ENCODE assay signal across 17 mouse cellular contexts in the genomic region with DNA sequence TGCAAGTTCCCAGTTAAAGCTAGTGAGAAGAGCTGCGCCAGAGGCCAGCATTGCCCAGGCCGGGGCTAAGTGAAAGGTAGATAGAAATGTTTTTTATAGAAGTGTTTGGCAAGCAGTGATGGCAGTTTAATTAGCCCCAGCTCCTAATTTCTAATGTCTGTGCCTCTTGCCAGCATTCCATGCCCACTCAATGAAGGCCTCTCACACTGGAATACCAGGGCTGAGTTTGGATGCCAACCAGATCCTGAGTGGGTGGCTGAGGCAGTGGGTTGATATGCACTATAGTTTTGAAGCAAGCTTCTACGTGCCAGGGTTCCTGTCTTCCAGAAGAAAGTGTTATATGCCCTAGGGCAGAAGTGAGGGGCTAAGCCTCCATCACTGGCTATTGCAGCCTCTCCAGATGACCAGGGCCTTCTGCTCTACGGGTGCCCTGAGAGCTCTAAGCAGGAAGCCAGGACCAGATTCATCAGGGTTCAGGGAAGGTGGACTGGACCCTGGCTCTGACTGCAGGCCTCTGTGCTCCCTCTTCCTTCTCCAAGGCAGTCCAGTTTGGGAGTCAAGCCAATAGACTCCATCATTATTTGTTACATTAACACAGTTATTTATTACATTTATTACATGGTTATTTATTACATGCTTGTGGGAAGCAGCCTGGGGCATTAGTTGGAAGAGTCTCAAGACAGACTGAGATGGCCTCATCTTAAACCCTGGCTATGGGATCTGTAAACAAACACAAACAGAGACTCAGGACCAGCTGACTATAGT. TPM values are rescaled to one million over a fixed set of nuclear protein-coding genes. Genes with fewer than 3 reads are reported as not detected.
DNase-seq lines count a peak whose midpoint lies in the region; ATAC-seq and TF ChIP-seq lines count a peak whose summit lies in the region.
"Had no signal": no experiment of that assay in that cellular context is flagged by ENCODE, and none has a peak within 500 bp of the region (broad histone marks: within the 10 kb centered on the region; RNA-seq: fewer than 3 reads in every experiment).

No protein-coding gene starts in this region.

- no peak overlapping the region for H3K4me2 ChIP-seq in midbrain, embryonic 11.5 days
- no peak overlapping the region for H3K4me2 ChIP-seq in midbrain, embryonic 13.5 days (replicated peaks)
- H3K4me2 ChIP-seq: limb, embryonic 13.5 days had no signal

- H3K27ac ChIP-seq in heart, adult 2 months, result peak overlapping the region; percentile 23; the same call in 1 of the 2 replicates
- no peak overlapping the region for H3K27ac ChIP-seq in midbrain, embryonic 11.5 days (ENCODE audit: low read depth, low read length)
- H3K27ac ChIP-seq in midbrain, embryonic 13.5 days, result no peak overlapping the region
- H3K27ac ChIP-seq: limb, embryonic 13.5 days had no signal

- TF ChIP-seq EP300 in heart, adult 2 months (IDR thresholded peaks at IDR 0.05; ENCODE audit: insufficient read depth, low read depth, low read length), result no peak

- no peaks in the 10 kb centered on the region for H3K9me3 ChIP-seq in midbrain, embryonic 11.5 days (ENCODE audit: control insufficient read depth, low read length)
- no peaks in the 10 kb centered on the region for H3K9me3 ChIP-seq in midbrain, embryonic 13.5 days
- H3K9me3 ChIP-seq: limb, embryonic 13.5 days had no signal

- no peak for TF ChIP-seq CTCF in heart, adult 2 months (IDR thresholded peaks at IDR 0.05)

- DNase-seq in heart, adult 2 months, result no peak
- no peak for DNase-seq in heart, adult 9 months (ENCODE audit: low spot score in 2 of 2)
- DNase-seq in midbrain, embryonic 11.5 days (ENCODE audit: low spot score, missing footprints), result peak; percentile 51
- peak; percentile 20 for DNase-seq in layer of hippocampus, adult 9-10 months (ENCODE audit: low spot score)
- DNase-seq in telencephalon, adult 2 months (ENCODE audit: low read depth, low spot score), result peak; percentile 42
- no peak for DNase-seq in c-Kit-positive CD71-positive TER-119-positive erythroid progenitor cells, embryonic 14.5 days (ENCODE audit: low spot score)
- DNase-seq in cerebellum, postnatal 4 days (ENCODE audit: low spot score in 2 of 2), result no peak
- DNase-seq: adrenal gland, adult 2 months; gastrocnemius, postnatal 10 days; midbrain, embryonic 14.5 days; retina, postnatal 1 day had no signal

- no peaks in the 10 kb centered on the region for H3K27me3 ChIP-seq in heart, adult 2 months (ENCODE audit: control insufficient read depth, insufficient read depth, low read length)
- no peaks in the 10 kb centered on the region for H3K27me3 ChIP-seq in midbrain, embryonic 11.5 days (ENCODE audit: control insufficient read depth, insufficient read depth, low read length)
- H3K27me3 ChIP-seq in midbrain, embryonic 13.5 days, result no peaks in the 10 kb centered on the region
- H3K27me3 ChIP-seq: limb, embryonic 13.5 days; Patski had no signal

- WGBS in heart, adult 2 months, result 61% methylated on average over 4 of the region's 4 CpGs
- WGBS in midbrain, embryonic 11.5 days, result 87% methylated on average over 4 of the region's 4 CpGs
- 89% methylated on average over 4 of the region's 4 CpGs for WGBS in midbrain, embryonic 13.5 days

- no peak for TF ChIP-seq POLR2A in heart, adult 2 months (IDR thresholded peaks at IDR 0.05; ENCODE audit: insufficient read depth, low read depth, low read length)

- intact Hi-C loops in heart, adult 2 months (cut with DNase I), result no loop called here

- no peak for ATAC-seq in midbrain, embryonic 11.5 days (ENCODE audit: low FRiP score)
- ATAC-seq in midbrain, embryonic 13.5 days, result no peak
- ATAC-seq: lung, postnatal 0 days; Patski had no signal

- no peaks in the 10 kb centered on the region for H3K36me3 ChIP-seq in heart, adult 2 months (ENCODE audit: control insufficient read depth, insufficient read depth, low read length)
- no peaks in the 10 kb centered on the region for H3K36me3 ChIP-seq in midbrain, embryonic 11.5 days (ENCODE audit: control insufficient read depth, insufficient read depth, low read length)
- no peaks in the 10 kb centered on the region for H3K36me3 ChIP-seq in midbrain, embryonic 13.5 days
- H3K36me3 ChIP-seq: limb, embryonic 13.5 days had no signal

- no peak overlapping the region for H3K9ac ChIP-seq in heart, adult 2 months (ENCODE audit: low read depth, low read length)
- no peak overlapping the region for H3K9ac ChIP-seq in midbrain, embryonic 11.5 days (ENCODE audit: low read length)
- no peak overlapping the region for H3K9ac ChIP-seq in midbrain, embryonic 13.5 days (replicated peaks)
- H3K9ac ChIP-seq: limb, embryonic 13.5 days had no signal

- H3K4me3 ChIP-seq in heart, adult 2 months, result no peak overlapping the region
- H3K4me3 ChIP-seq in midbrain, embryonic 11.5 days (ENCODE audit: low read depth, low read length), result no peak overlapping the region
- no peak overlapping the region for H3K4me3 ChIP-seq in midbrain, embryonic 13.5 days (replicated peaks)
- H3K4me3 ChIP-seq: limb, embryonic 13.5 days had no signal

- H3K79me2 ChIP-seq in heart, adult 2 months (replicated peaks; ENCODE audit: control insufficient read depth, insufficient read depth, low read length), result no peaks in the 10 kb centered on the region

- H3K4me1 ChIP-seq in heart, adult 2 months (ENCODE audit: control insufficient read depth, insufficient read depth, low read length), result peaks cover 12% of the 10 kb centered on the region
- no peaks in the 10 kb centered on the region for H3K4me1 ChIP-seq in midbrain, embryonic 11.5 days (ENCODE audit: control insufficient read depth, insufficient read depth, low read length)
- no peaks in the 10 kb centered on the region for H3K4me1 ChIP-seq in midbrain, embryonic 13.5 days (replicated peaks)

RNA-seq across cellular contexts. Expression of a gene that starts 36.0 kb away (rescaled TPM):
- 100 to 1,000 TPM; 129 to 151 TPM for total RNA-seq in heart, adult 2 months (2021)
- 93.0 and 162 TPM in 2 replicates for polyA plus RNA-seq in heart, adult 2 months (2012; rRNA removed)
- 463 and 499 TPM in 2 replicates for polyA plus RNA-seq in midbrain, embryonic 11.5 days (2014; fragmentation: Nextera tagmentation; extraction: Ambion mirVana)
- 439 and 454 TPM in 2 replicates for polyA plus RNA-seq in midbrain, embryonic 13.5 days (2015; fragmentation: Nextera tagmentation; extraction: Ambion mirVana)

RNA-seq across cellular contexts. Expression of a gene that starts 46.1 kb away (rescaled TPM):
- not detected for total RNA-seq in heart, adult 2 months (2021)
- 0.21 TPM in 1 of 2 replicates, not detected in the other for polyA plus RNA-seq in heart, adult 2 months (2012; rRNA removed)
- polyA plus RNA-seq in midbrain, embryonic 11.5 days (2014; fragmentation: Nextera tagmentation; extraction: Ambion mirVana), result 0.41 TPM in 1 of 2 replicates, not detected in the other
- 1.5 TPM in 2 replicates for polyA plus RNA-seq in midbrain, embryonic 13.5 days (2015; fragmentation: Nextera tagmentation; extraction: Ambion mirVana)
- polyA plus RNA-seq: heart, postnatal 0 days; lung, postnatal 0 days; neural tube, embryonic 11.5 days had no signal

Comparison
In these comparisons a context has a peak if more than half of its experiments do, and no peak if none do; other contexts are left out.
1. DNase-seq: peak in midbrain, embryonic 11.5 days (single experiment), layer of hippocampus, adult 9-10 months (single experiment) and telencephalon, adult 2 months (single experiment); none in heart, adult 2 months (0 of 2), heart, adult 9 months (0 of 2), c-Kit-positive CD71-positive TER-119-positive erythroid progenitor cells, embryonic 14.5 days (single experiment) and cerebellum, postnatal 4 days (0 of 2).